Mouse (Mus musculus) forebrain, embryonic 11.5 days (tissue): ENCODE results near the gene Phf23. TPM values are rescaled to one million over a fixed set of nuclear protein-coding genes. Genes with fewer than 3 reads are reported as not detected.
A peak's percentile ranks its signal among the peaks of the same experiment; 100 is the strongest.

Experiments used
- ATAC-seq: fragments of 200-750 bp; cut with Nextera tagmentation; replicated peaks from 2 replicates; pipeline ENCODE4 v1.8.0; 2017; ENCODE audit warnings: moderate TSS enrichment; ENCODE audit not compliant: low FRiP score
- DNase-seq: peaks from one replicate; pipeline ENCODE4 v3.0.0-alpha.2; 2017; ENCODE audit warnings: low spot score
- H3K27ac ChIP-seq: fragments of 300-500 bp; sonication (generic); 2 replicates; pipeline ENCODE4 v1.5.1; 2014; ENCODE audit warnings: low read depth, low read length
- H3K27me3 ChIP-seq: fragments of 300-500 bp; sonication (generic); 2 replicates; pipeline ENCODE4 v1.6.1; 2014; ENCODE audit warnings: mild to moderate bottlenecking, low read length, mixed read lengths; ENCODE audit not compliant: control insufficient read depth, insufficient read depth
- H3K36me3 ChIP-seq: fragments of 300-500 bp; sonication (generic); 2 replicates; pipeline ENCODE4 v1.6.1; 2014; ENCODE audit warnings: mild to moderate bottlenecking, low read length, moderate library complexity, mixed read lengths; ENCODE audit not compliant: control insufficient read depth, insufficient read depth
- H3K4me1 ChIP-seq: fragments of 300-500 bp; sonication (generic); replicated peaks from 2 replicates; pipeline ENCODE4 v1.6.1; 2014; ENCODE audit warnings: low read length, mixed read lengths; ENCODE audit not compliant: control insufficient read depth, insufficient read depth
- H3K4me2 ChIP-seq: fragments of 300-500 bp; sonication (generic); 2 replicates; pipeline ENCODE4 v1.6.1; 2014; ENCODE audit warnings: low read depth, mild to moderate bottlenecking, low read length, moderate library complexity, mixed read lengths; ENCODE audit not compliant: severe bottlenecking
- H3K4me3 ChIP-seq: fragments of 300-500 bp; sonication (generic); 2 replicates; pipeline ENCODE4 v1.5.1; 2014; ENCODE audit warnings: low read depth, low read length
- H3K9ac ChIP-seq: fragments of 300-500 bp; sonication (generic); 2 replicates; pipeline ENCODE4 v1.6.1; 2014; ENCODE audit warnings: low read length
- H3K9me3 ChIP-seq: fragments of 300-500 bp; sonication (generic); 2 replicates; pipeline ENCODE4 v1.6.1; 2016; ENCODE audit warnings: low read length, mixed read lengths; ENCODE audit not compliant: control insufficient read depth
- WGBS: fragments of 180-500 bp; shearing (Covaris S2); extraction: QIAGEN DNeasy Blood & Tissue Kit; methylation state at CpG from one replicate; pipeline ENCODE4 v1.1.7; 2014; 5-methylcytosine and 5-hydroxymethylcytosine counted together
- polyA plus RNA-seq: library from polyadenylated mRNA; unstranded; fragments of >200 nt; fragmentation: Nextera tagmentation; extraction: Ambion mirVana; gene quantifications from 2 replicates; pipeline ENCODE4 v1.2.1, GENCODE M21; 2014

Gene Phf23
- polyA plus RNA-seq, 1 experiment from 2014 or later, result 61.4 TPM

DNA sequence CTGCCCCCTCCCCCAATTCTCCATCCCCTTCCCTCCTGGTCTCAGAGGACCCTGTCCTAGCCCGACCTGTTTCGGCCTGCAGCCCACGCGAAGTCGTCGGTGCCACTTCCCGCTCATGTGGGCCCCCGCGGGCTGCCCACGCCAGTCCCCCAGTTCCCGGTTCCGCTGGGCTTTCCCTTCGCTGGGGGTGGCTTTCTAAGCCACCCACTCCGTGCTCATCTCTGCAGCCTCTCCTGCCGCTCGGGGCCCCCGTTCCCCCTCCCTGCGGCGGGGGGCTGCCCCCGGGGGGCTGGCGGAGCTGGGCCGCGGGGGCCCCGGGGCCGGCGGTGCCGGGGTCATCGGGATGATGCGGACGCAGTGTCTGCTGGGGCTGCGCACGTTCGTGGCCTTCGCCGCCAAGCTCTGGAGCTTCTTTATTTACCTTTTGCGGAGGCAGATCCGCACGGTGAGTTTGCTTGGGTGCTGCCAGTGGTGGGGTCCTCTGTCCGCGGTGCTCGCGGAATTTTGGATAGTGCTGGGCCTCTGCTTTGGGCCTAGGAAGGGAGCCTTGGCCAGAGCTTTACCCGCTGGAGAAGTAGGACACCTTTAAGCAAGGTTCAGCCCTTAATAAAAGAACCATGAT, 14.3 kb upstream of the Phf23 start, which contains the start of gene Ctdnep1:
Ctdnep1 (plus strand) TSS at position 16 of the 622 bp plus-strand sequence.
- H3K9ac ChIP-seq, result peak within 1 kb of the TSS; percentile 91
- no peaks in the 10 kb centered on the region for H3K27me3 ChIP-seq
- H3K9me3 ChIP-seq, result no peaks in the 10 kb centered on the region
- under 1% methylated on average over 34 of the region's 43 CpGs for WGBS
- peaks cover 16% of the 10 kb centered on the region for H3K4me1 ChIP-seq
- no peak for DNase-seq
- peak within 1 kb of the TSS; percentile 89 for H3K4me3 ChIP-seq
- ATAC-seq, result peak; percentile 72
- H3K27ac ChIP-seq, result peak within 1 kb of the TSS; percentile 99
- H3K36me3 ChIP-seq, result peaks cover 3% of the 10 kb centered on the region
- peak within 1 kb of the TSS; percentile 93 for H3K4me2 ChIP-seq

DNA sequence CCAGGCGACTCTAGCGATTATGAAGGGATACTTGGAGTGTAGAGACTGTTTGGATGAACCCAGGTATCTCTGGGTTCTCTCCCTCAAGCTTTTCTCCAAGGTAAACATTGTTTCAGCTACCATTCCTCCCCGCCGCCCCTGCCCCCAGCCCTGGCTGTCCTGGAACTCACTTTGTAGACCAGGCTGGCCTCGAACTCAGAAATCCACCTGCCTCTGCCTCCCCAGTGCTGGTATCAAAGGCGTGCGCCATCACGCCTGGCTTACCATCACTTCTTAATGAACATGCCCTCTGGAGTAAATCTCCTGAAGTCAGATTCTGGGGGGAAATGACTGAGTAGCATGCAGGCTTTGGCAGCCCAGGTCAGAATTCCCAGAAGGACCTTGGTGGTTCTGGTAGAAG, 13.4 kb upstream of the Phf23 start, which contains the start of gene Elp5:
Elp5 (minus strand) TSS at position 293 of the 400 bp plus-strand sequence.
- peak within 1 kb of the TSS; percentile 91 for H3K9ac ChIP-seq
- peak within 1 kb of the TSS; percentile 93 for H3K4me2 ChIP-seq
- H3K9me3 ChIP-seq, result no peaks in the 10 kb centered on the region
- H3K4me1 ChIP-seq, result peaks cover 16% of the 10 kb centered on the region
- H3K36me3 ChIP-seq, result peaks cover 3% of the 10 kb centered on the region
- no peak for DNase-seq
- peak within 1 kb of the TSS; percentile 99 for H3K27ac ChIP-seq
- no peak for ATAC-seq
- peak within 1 kb of the TSS; percentile 89 for H3K4me3 ChIP-seq
- H3K27me3 ChIP-seq, result no peaks in the 10 kb centered on the region
- 57% methylated on average over 8 of the region's 8 CpGs for WGBS

DNA sequence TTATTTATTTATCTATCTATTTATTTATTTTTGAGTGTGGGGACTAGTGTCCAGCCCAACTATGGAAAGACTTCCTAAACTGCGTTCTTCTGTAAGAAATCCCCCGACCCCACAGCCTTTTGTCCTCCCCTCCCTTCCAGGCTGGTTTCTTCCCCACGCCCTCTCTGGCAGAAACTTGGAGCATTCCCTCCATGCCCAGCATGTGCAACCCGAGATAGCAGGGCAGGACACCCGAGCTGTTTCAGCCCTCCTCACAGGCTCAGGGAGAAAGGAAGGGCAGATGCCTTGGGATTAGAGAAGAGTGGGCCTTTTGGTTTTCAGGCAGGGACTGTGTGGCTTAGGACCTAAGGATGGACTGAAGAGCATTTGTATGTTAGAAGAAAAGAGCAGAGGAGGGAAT, 12.7 kb upstream of the Phf23 start:
- Histone ChIP-seq H3K4me1 (peaks cover 16% of the 10 kb centered on the region), H3K27ac (no peak overlapping the region), H3K9me3 (no peaks in the 10 kb centered on the region), H3K9ac (peak overlapping the region; percentile 91), H3K36me3 (peaks cover 3% of the 10 kb centered on the region; the same call in 1 of the 2 replicates), H3K27me3 (no peaks in the 10 kb centered on the region), H3K4me2 (peak overlapping the region; percentile 93; the same call in 1 of the 2 replicates), H3K4me3 (peak overlapping the region; percentile 89; the same call in 1 of the 2 replicates)
- DNase-seq, result no peak
- WGBS, result 38% methylated on average over 5 of the region's 5 CpGs
- ATAC-seq, result no peak

GRCm38 (mm10) chr11:69983377-69983776, 12.2 kb upstream of the Phf23 start:
- no peak overlapping the region for H3K4me3 ChIP-seq
- H3K36me3 ChIP-seq, result peaks cover 3% of the 10 kb centered on the region; the same call in 1 of the 2 replicates
- no peak overlapping the region for H3K4me2 ChIP-seq
- H3K27me3 ChIP-seq, result no peaks in the 10 kb centered on the region
- 86% methylated on average over 4 of the region's 4 CpGs for WGBS
- DNase-seq, result no peak
- H3K4me1 ChIP-seq, result peaks cover 16% of the 10 kb centered on the region
- H3K9me3 ChIP-seq, result no peaks in the 10 kb centered on the region
- no peak overlapping the region for H3K27ac ChIP-seq
- no peak overlapping the region for H3K9ac ChIP-seq
- no peak for ATAC-seq

GRCm38 (mm10) chr11:69984431-69984830, 11.1 kb upstream of the Phf23 start:
- no peak overlapping the region for H3K4me2 ChIP-seq
- no peak overlapping the region for H3K9ac ChIP-seq
- WGBS, result 91% methylated on average over 8 of the region's 8 CpGs
- no peak overlapping the region for H3K4me3 ChIP-seq
- ATAC-seq (no peak), DNase-seq (no peak)
- H3K4me1 ChIP-seq, result peaks cover 15% of the 10 kb centered on the region
- H3K9me3 ChIP-seq, result no peaks in the 10 kb centered on the region
- H3K27ac ChIP-seq, result no peak overlapping the region
- H3K36me3 ChIP-seq, result peaks cover 6% of the 10 kb centered on the region; the same call in 1 of the 2 replicates
- no peaks in the 10 kb centered on the region for H3K27me3 ChIP-seq

GRCm38 (mm10) chr11:69989949-69990348, 5.6 kb upstream of the Phf23 start:
- WGBS, result 87% methylated on average over 8 of the region's 8 CpGs
- Histone ChIP-seq H3K4me1 (peaks cover 5% of the 10 kb centered on the region; the same call in 1 of the 2 replicates), H3K27ac (no peak overlapping the region), H3K27me3 (no peaks in the 10 kb centered on the region), H3K9me3 (no peaks in the 10 kb centered on the region), H3K4me2 (no peak overlapping the region), H3K4me3 (no peak overlapping the region), H3K36me3 (peaks cover 12% of the 10 kb centered on the region; the same call in 1 of the 2 replicates), H3K9ac (no peak overlapping the region)
- no peak for DNase-seq
- ATAC-seq, result no peak

DNA sequence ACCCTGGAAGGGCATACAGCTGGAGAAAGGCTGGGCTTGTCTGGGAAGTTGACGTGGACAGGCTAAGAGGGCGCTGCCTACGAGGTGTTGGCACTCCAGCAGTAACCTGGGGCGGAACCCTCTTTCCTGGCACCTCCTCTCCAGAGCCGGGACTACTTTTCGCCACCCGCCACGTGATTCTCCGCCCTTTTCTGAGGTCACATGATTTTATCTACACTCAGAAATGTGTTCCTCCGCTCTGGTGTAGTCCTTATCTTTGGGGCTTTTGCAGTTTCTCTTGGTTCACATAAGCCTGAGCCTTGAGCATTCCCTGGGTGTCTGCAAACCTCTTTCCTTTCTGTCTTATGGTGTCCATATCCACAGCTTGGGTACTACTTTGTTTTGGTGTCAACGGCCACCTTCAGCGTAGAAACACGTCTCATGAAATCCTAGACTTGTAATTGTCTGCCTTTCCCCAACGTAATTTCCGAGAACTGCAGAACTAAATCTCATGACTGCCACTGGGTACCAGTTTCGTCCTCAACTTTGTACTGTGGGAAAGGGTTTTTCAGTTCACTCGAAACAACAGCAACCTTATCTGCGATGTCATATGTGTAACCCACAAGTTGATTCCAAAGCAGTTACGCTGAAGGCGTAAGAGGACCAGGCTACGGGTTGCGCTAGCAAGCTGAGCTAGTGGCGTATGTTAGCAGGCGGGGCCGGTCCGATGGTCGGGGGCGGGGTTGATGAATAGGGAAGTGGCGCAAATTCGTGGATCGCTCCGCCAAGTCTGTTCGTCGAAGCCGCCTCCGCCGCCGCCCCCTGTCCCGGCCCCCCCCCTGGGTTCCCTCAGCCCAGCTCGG, 4.5 kb upstream of the Phf23 start, which contains the start of gene Gabarap:
Gabarap (plus strand) TSS at position 294 of the 842 bp plus-strand sequence.
- Histone ChIP-seq H3K4me1 (peaks cover 5% of the 10 kb centered on the region; the same call in 1 of the 2 replicates), H3K9me3 (no peaks in the 10 kb centered on the region), H3K36me3 (peaks cover 12% of the 10 kb centered on the region; the same call in 1 of the 2 replicates), H3K4me3 (peak within 1 kb of the TSS; percentile 65), H3K9ac (peak within 1 kb of the TSS; percentile 89), H3K27me3 (no peaks in the 10 kb centered on the region), H3K27ac (peak within 1 kb of the TSS; percentile 79), H3K4me2 (peak within 1 kb of the TSS; percentile 62)
- ATAC-seq, result peak; percentile 57
- under 1% methylated on average over 40 of the region's 40 CpGs for WGBS
- DNase-seq, result peak; percentile 97

DNA sequence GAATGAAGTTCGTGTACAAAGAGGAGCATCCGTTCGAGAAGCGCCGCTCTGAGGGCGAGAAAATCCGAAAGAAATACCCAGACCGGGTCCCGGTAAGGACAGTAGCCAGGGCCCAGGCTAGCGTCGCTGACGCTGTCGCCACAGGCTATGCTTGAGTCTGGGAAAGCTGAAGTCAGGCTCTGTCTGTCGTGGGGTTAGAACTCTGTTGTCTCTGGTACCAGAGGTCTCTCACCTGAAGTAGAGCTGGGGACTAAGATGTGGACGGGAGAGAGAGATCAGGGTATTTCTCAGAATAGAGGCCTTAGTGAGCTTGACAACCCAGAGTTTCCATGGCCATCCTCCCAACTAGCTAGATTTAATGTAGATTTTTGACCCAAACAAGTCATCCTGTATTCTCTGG, 3.9 kb upstream of the Phf23 start:
- peak overlapping the region; percentile 79 for H3K27ac ChIP-seq
- H3K27me3 ChIP-seq, result no peaks in the 10 kb centered on the region
- H3K4me2 ChIP-seq, result peak overlapping the region; percentile 62
- H3K36me3 ChIP-seq, result peaks cover 12% of the 10 kb centered on the region; the same call in 1 of the 2 replicates
- no peak for ATAC-seq
- H3K9me3 ChIP-seq, result no peaks in the 10 kb centered on the region
- whole genome bisulfite sequencing, result under 1% methylated on average over 15 of the region's 15 CpGs
- H3K4me1 ChIP-seq, result peaks cover 5% of the 10 kb centered on the region; the same call in 1 of the 2 replicates
- no peak for DNase-seq
- H3K9ac ChIP-seq, result peak overlapping the region; percentile 89
- peak overlapping the region; percentile 65 for H3K4me3 ChIP-seq
